Mouse (Mus musculus) heart, embryonic 15.5 days (tissue): ENCODE measurements around the gene Slc2a4. TPM values are rescaled to one million over a fixed set of nuclear protein-coding genes. Genes with fewer than 3 reads are reported as not detected.
"Not testable (repeated sequence)": the region's sequence is repeated elsewhere in the genome, so short reads cannot be mapped to it uniquely, and the experiment has no call there.

ENCODE experiments used
- ATAC-seq: fragments of 200-750 bp; cut with Nextera tagmentation; replicated peaks from 2 replicates; pipeline ENCODE4 v1.8.0; 2017; ENCODE audit warnings: low read depth, moderate TSS enrichment; ENCODE audit not compliant: insufficient number of reproducible peaks, insufficient read depth, low FRiP score
- H3K27ac ChIP-seq: fragments of 300-500 bp; sonication (generic); 2 replicates; pipeline ENCODE4 v1.5.1; 2015; ENCODE audit warnings: mild to moderate bottlenecking, inconsistent platforms
- H3K27me3 ChIP-seq: fragments of 300-500 bp; sonication (generic); 2 replicates; pipeline ENCODE4 v1.6.1; 2015; ENCODE audit warnings: inconsistent platforms
- H3K36me3 ChIP-seq: fragments of 300-500 bp; sonication (generic); 2 replicates; pipeline ENCODE4 v1.6.1; 2015; ENCODE audit warnings: mild to moderate bottlenecking, inconsistent platforms
- H3K4me1 ChIP-seq: fragments of 300-500 bp; sonication (generic); replicated peaks from 2 replicates; pipeline ENCODE4 v1.6.1; 2015; ENCODE audit warnings: inconsistent platforms
- H3K4me2 ChIP-seq: fragments of 300-500 bp; sonication (generic); 2 replicates; pipeline ENCODE4 v1.6.1; 2015; ENCODE audit warnings: inconsistent platforms, mild to moderate bottlenecking, moderate library complexity
- H3K4me3 ChIP-seq: fragments of 300-500 bp; sonication (generic); 2 replicates; pipeline ENCODE4 v1.5.1; 2015; ENCODE audit warnings: mild to moderate bottlenecking, inconsistent platforms
- H3K9ac ChIP-seq: fragments of 300-500 bp; sonication (generic); 2 replicates; pipeline ENCODE4 v1.6.1; 2015; ENCODE audit warnings: mild to moderate bottlenecking, inconsistent platforms
- H3K9me3 ChIP-seq: fragments of 300-500 bp; sonication (generic); replicated peaks from 2 replicates; pipeline ENCODE4 v1.6.1; 2016; ENCODE audit warnings: inconsistent platforms
- WGBS: fragments of 180-500 bp; shearing (Covaris S2); methylation state at CpG from one replicate; pipeline ENCODE4 v1.1.7; 2015; ENCODE audit warnings: mixed read lengths; 5-methylcytosine and 5-hydroxymethylcytosine counted together
- polyA plus RNA-seq: library from polyadenylated mRNA; unstranded; fragments of >200 nt; fragmentation: Nextera tagmentation; extraction: Ambion mirVana; gene quantifications from 2 replicates; pipeline ENCODE4 v1.2.1, GENCODE M21; 2015

Gene Slc2a4
- polyA plus RNA-seq, 1 experiment from 2014 or later = 42.6 TPM

GRCm38 (mm10) chr11:69937385-69937784 lies 10.6 kb downstream of the Slc2a4 start:
- no peaks in the 10 kb centered on the region for H3K36me3 ChIP-seq
- peak overlapping the region; percentile 61 for H3K27ac ChIP-seq
- peaks cover 41% of the 10 kb centered on the region for H3K4me1 ChIP-seq
- no peak overlapping the region for H3K9ac ChIP-seq
- peak overlapping the region; percentile 100 for H3K4me2 ChIP-seq
- H3K9me3 ChIP-seq = no peaks in the 10 kb centered on the region
- H3K27me3 ChIP-seq = peaks cover 26% of the 10 kb centered on the region
- 0 out of 2 replicates have a peak overlapping the region, but pooled peaks have one; percentile 61 for H3K4me3 ChIP-seq
- ATAC-seq = no peak
- 40% methylated on average over 4 of the region's 4 CpGs for WGBS

- H3K27ac ChIP-seq = peak overlapping the region; percentile 61
- WGBS = 41% methylated on average over 9 of the region's 9 CpGs
Measured at GRCm38 (mm10) chr11:69936714-69937347, 11.2 kb downstream of the Slc2a4 start.

GRCm38 (mm10) chr11:69936156-69936555 lies 11.8 kb downstream of the Slc2a4 start:
- Histone ChIP-seq H3K27me3 (peaks cover 26% of the 10 kb centered on the region), H3K9ac (peak overlapping the region; percentile 67), H3K4me1 (peaks cover 41% of the 10 kb centered on the region), H3K36me3 (no peaks in the 10 kb centered on the region), H3K4me2 (peak overlapping the region; percentile 100), H3K9me3 (no peaks in the 10 kb centered on the region), H3K27ac (peak overlapping the region; percentile 59; the same call in 1 of the 2 replicates), H3K4me3 (peak overlapping the region; percentile 61)
- WGBS = 3% methylated on average over 30 of the region's 30 CpGs
- ATAC-seq = no peak

More at GRCm38 (mm10) chr11:69936714-69937347, 11.2 kb downstream of the Slc2a4 start:
- H3K9ac ChIP-seq = no peak overlapping the region
- ATAC-seq = no peak
- no peaks in the 10 kb centered on the region for H3K9me3 ChIP-seq
- no peaks in the 10 kb centered on the region for H3K36me3 ChIP-seq
- H3K4me3 ChIP-seq = peak overlapping the region; percentile 61
- peak overlapping the region; percentile 100 for H3K4me2 ChIP-seq
- peaks cover 41% of the 10 kb centered on the region for H3K4me1 ChIP-seq
- H3K27me3 ChIP-seq = peaks cover 26% of the 10 kb centered on the region

- peak; percentile 79 for ATAC-seq
- peak within 1 kb of the TSS; percentile 61; the same call in 1 of the 2 replicates for H3K27ac ChIP-seq
- WGBS = 2% methylated on average over 60 of the region's 62 CpGs
Measured at GRCm38 (mm10) chr11:69935137-69935879, 12.7 kb downstream of the Slc2a4 start, which contains the start of gene Ybx2. Gene Ybx2 (plus strand): TSS chr11:69935796.

GRCm38 (mm10) chr11:69934681-69935080 lies 13.3 kb downstream of the Slc2a4 start:
- no peaks in the 10 kb centered on the region for H3K9me3 ChIP-seq
- H3K4me3 ChIP-seq = peak overlapping the region; percentile 61
- no peak for ATAC-seq
- H3K27me3 ChIP-seq = peaks cover 22% of the 10 kb centered on the region
- 18% methylated on average over 6 of the region's 6 CpGs for WGBS
- H3K27ac ChIP-seq = no peak overlapping the region
- peak overlapping the region; percentile 28; the same call in 1 of the 2 replicates for H3K9ac ChIP-seq
- peak overlapping the region; percentile 58 for H3K4me2 ChIP-seq
- H3K36me3 ChIP-seq = no peaks in the 10 kb centered on the region
- peaks cover 41% of the 10 kb centered on the region for H3K4me1 ChIP-seq

More at GRCm38 (mm10) chr11:69935137-69935879, 12.7 kb downstream of the Slc2a4 start, which contains the start of gene Ybx2:
- Histone ChIP-seq H3K27me3 (peaks cover 26% of the 10 kb centered on the region), H3K9me3 (no peaks in the 10 kb centered on the region), H3K4me1 (peaks cover 41% of the 10 kb centered on the region), H3K9ac (peak within 1 kb of the TSS; percentile 67), H3K4me2 (peak within 1 kb of the TSS; percentile 100), H3K36me3 (no peaks in the 10 kb centered on the region), H3K4me3 (peak within 1 kb of the TSS; percentile 61)

GRCm38 (mm10) chr11:69934169-69934568 lies 13.8 kb downstream of the Slc2a4 start:
- ATAC-seq = 0 out of 2 replicates have a peak, but pooled peaks have one; percentile 32
- H3K4me2 ChIP-seq = peak overlapping the region; percentile 58
- H3K4me1 ChIP-seq = peaks cover 41% of the 10 kb centered on the region
- 1% methylated on average over 18 of the region's 18 CpGs for WGBS
- no peaks in the 10 kb centered on the region for H3K9me3 ChIP-seq
- H3K36me3 ChIP-seq = no peaks in the 10 kb centered on the region
- H3K27me3 ChIP-seq = peaks cover 21% of the 10 kb centered on the region
- H3K4me3 ChIP-seq = peak overlapping the region; percentile 28
- peak overlapping the region; percentile 28; the same call in 1 of the 2 replicates for H3K9ac ChIP-seq
- no peak overlapping the region for H3K27ac ChIP-seq

- 65% methylated on average over 4 of the region's 4 CpGs for WGBS
- no peaks in the 10 kb centered on the region for H3K9me3 ChIP-seq
- no peak for ATAC-seq
- H3K4me1 ChIP-seq = peaks cover 37% of the 10 kb centered on the region
- H3K4me2 ChIP-seq = no peak overlapping the region
- H3K36me3 ChIP-seq = no peaks in the 10 kb centered on the region
- no peak overlapping the region for H3K9ac ChIP-seq
- H3K27me3 ChIP-seq = peaks cover 14% of the 10 kb centered on the region
- no peak overlapping the region for H3K27ac ChIP-seq
- H3K4me3 ChIP-seq = no peak overlapping the region
Measured at GRCm38 (mm10) chr11:69933066-69933465, 14.9 kb downstream of the Slc2a4 start.

GRCm38 (mm10) chr11:69932254-69932653 lies 15.7 kb downstream of the Slc2a4 start:
- H3K4me2 ChIP-seq = no peak overlapping the region
- H3K27me3 ChIP-seq = peaks cover 11% of the 10 kb centered on the region
- H3K4me1 ChIP-seq = peaks cover 29% of the 10 kb centered on the region
- no peak for ATAC-seq
- H3K9ac ChIP-seq = no peak overlapping the region
- no peak overlapping the region for H3K4me3 ChIP-seq
- H3K27ac ChIP-seq = no peak overlapping the region
- 38% methylated on average over 3 of the region's 3 CpGs for WGBS
- H3K36me3 ChIP-seq = no peaks in the 10 kb centered on the region
- H3K9me3 ChIP-seq = no peaks in the 10 kb centered on the region

- no peak overlapping the region for H3K4me2 ChIP-seq
Measured at GRCm38 (mm10) chr11:69931769-69932168, 16.2 kb downstream of the Slc2a4 start.

GRCm38 (mm10) chr11:69930967-69931537 lies 16.9 kb downstream of the Slc2a4 start:
- ATAC-seq = no peak
- no peaks in the 10 kb centered on the region for H3K36me3 ChIP-seq
- no peaks in the 10 kb centered on the region for H3K9me3 ChIP-seq
- peaks cover 7% of the 10 kb centered on the region for H3K27me3 ChIP-seq
- peaks cover 17% of the 10 kb centered on the region for H3K4me1 ChIP-seq
- H3K9ac ChIP-seq = no peak overlapping the region
- no peak overlapping the region for H3K4me3 ChIP-seq
- no peak overlapping the region for H3K4me2 ChIP-seq
- H3K27ac ChIP-seq = peak overlapping the region; percentile 37; the same call in 1 of the 2 replicates
- 57% methylated on average over 3 of the region's 3 CpGs for WGBS

More at GRCm38 (mm10) chr11:69931769-69932168, 16.2 kb downstream of the Slc2a4 start:
- H3K9ac ChIP-seq = no peak overlapping the region
- no peak overlapping the region for H3K27ac ChIP-seq
- no peak overlapping the region for H3K4me3 ChIP-seq
- H3K4me1 ChIP-seq = peaks cover 24% of the 10 kb centered on the region
- no peaks in the 10 kb centered on the region for H3K36me3 ChIP-seq
- H3K9me3 ChIP-seq = no peaks in the 10 kb centered on the region
- 60% methylated on average over 8 of the region's 8 CpGs for WGBS
- peaks cover 11% of the 10 kb centered on the region for H3K27me3 ChIP-seq
- no peak for ATAC-seq

- not testable (repeated sequence) for H3K9ac ChIP-seq, H3K9me3 ChIP-seq, H3K4me3 ChIP-seq, H3K27me3 ChIP-seq, H3K27ac ChIP-seq, H3K4me2 ChIP-seq, H3K36me3 ChIP-seq, H3K4me1 ChIP-seq, ATAC-seq
- 83% methylated on average over 8 of the region's 8 CpGs for WGBS
Measured at GRCm38 (mm10) chr11:69930176-69930575, 17.8 kb downstream of the Slc2a4 start.
